Mouse (Mus musculus): ENCODE measurements around the gene Mrpl27. TPM values are rescaled to one million over a fixed set of nuclear protein-coding genes. Genes with fewer than 3 reads are reported as not detected.

Mrpl27 gene
- polyA plus RNA-seq, 1 experiment from 2014 or later, result 139 TPM

DNA sequence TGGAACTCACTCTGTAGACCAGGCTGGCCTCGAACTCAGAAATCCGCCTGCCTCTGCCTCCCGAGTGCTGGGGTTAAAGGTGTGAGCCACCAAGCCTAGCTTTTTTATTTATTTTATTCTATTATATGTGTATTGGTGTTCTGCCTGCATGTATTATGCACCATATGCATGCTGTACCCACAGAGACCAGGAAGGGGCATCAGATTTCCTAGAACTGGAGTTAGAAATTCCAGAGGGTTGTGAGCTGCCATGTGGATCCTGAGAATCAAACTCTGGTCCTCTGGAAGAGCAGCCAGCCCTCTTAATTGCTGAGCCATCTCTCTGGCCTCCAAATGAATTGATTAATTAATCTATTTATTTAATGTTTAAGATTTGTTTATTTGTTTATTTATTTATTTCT is 45.8 kb downstream of the Mrpl27 start:
- no peaks in the 10 kb centered on the region for H3K9me3 ChIP-seq (ENCODE audit: control insufficient read depth, low read length)
- no peak overlapping the region for H3K9ac ChIP-seq (ENCODE audit: low read depth, low read length)
- H3K4me1 ChIP-seq (replicated peaks; ENCODE audit: control insufficient read depth, insufficient read depth, low read length), result no peaks in the 10 kb centered on the region; the same call in 1 of the 2 replicates
- no peak overlapping the region for H3K4me2 ChIP-seq (replicated peaks; ENCODE audit: low read depth, low read length)
- WGBS, result 100% methylated on average over 3 of the region's 3 CpGs
- no peak overlapping the region for H3K4me3 ChIP-seq (ENCODE audit: low read depth, low read length)
- H3K36me3 ChIP-seq (ENCODE audit: control insufficient read depth, insufficient read depth, low read length), result no peaks in the 10 kb centered on the region
- no peak overlapping the region for H3K27ac ChIP-seq (ENCODE audit: low read depth, low read length)
- DNase-seq (ENCODE audit: low spot score), result no peak
- ATAC-seq (ENCODE audit: low FRiP score), result no peak
- H3K27me3 ChIP-seq (ENCODE audit: control insufficient read depth, insufficient read depth, low read length), result no peaks in the 10 kb centered on the region

DNA sequence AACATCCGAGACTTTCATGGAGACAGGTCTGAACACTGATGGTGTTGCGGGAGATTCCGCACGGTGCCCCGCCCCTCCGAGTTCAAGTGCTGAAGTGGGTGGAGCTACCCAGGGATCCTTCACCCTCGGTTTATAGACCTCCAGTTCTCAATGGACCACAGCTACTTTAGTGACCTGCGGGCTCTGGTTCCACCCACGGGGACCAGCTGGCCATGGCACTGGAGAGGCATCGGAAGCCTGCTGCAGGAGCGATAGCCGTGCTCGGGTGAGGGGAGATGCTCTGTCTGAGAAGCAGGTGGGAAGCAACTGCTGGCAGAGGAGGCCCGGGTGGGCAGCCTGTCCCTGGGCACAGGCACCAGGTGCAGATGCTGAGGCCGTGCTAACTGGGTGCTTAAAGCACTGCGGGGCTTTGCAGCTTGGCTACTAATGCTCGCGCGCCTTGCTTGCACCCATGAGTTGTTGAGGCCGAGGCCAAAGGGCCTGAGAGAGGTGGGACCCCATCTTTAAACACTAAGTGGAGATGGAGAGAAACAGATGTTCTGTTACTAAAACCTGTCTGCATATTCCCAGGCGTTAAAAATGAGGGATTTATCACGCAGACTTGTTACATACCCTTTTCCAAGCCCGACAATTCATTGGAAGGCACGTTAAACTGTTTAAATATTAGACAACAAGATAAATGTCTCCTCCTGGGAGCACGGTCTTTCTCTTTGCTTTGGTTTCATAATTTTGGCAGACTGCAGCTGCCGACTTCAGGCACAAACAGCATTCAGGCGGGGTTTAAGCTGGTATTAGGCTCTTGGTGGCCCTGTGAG is 48.0 kb downstream of the Mrpl27 start:
- 63% methylated on average over 27 of the region's 27 CpGs for WGBS
- H3K4me3 ChIP-seq (ENCODE audit: low read depth, low read length), result no peak overlapping the region
- no peak for ATAC-seq (ENCODE audit: low FRiP score)

DNA sequence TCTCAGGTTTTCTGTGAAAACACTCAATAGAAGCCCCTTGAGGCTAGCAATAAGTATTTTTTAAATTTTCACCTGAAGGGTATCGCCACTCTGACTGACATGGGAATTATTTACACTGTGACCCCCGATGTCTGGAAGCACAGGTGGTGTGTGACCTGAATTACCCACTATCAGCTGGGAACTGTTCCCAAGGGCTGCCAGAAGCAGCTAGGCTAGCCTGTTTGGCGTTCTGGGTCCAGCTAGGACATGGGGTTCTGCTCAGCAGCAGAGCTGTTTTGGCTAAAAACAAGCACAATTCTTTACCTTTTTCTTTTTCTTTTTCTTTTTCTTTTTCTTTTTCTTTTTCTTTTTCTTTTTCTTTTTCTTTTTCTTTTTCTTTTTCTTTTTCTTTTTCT is 48.6 kb downstream of the Mrpl27 start:
- H3K4me1 ChIP-seq (replicated peaks; ENCODE audit: control insufficient read depth, insufficient read depth, low read length), result no peaks in the 10 kb centered on the region; the same call in 1 of the 2 replicates
- WGBS, result 62% methylated on average over 3 of the region's 3 CpGs
- no peaks in the 10 kb centered on the region for H3K27me3 ChIP-seq (ENCODE audit: control insufficient read depth, insufficient read depth, low read length)
- H3K4me3 ChIP-seq (ENCODE audit: low read depth, low read length), result no peak overlapping the region
- no peak overlapping the region for H3K4me2 ChIP-seq (replicated peaks; ENCODE audit: low read depth, low read length)
- H3K36me3 ChIP-seq (ENCODE audit: control insufficient read depth, insufficient read depth, low read length), result no peaks in the 10 kb centered on the region
- H3K9ac ChIP-seq (ENCODE audit: low read depth, low read length), result no peak overlapping the region
- no peak overlapping the region for H3K27ac ChIP-seq (ENCODE audit: low read depth, low read length)
- no peak for DNase-seq (ENCODE audit: low spot score)
- no peaks in the 10 kb centered on the region for H3K9me3 ChIP-seq (ENCODE audit: control insufficient read depth, low read length)
- ATAC-seq (ENCODE audit: low FRiP score), result no peak

More for the DNA sequence above, 48.0 kb downstream of the Mrpl27 start:
- Histone ChIP-seq H3K4me1 (replicated peaks; ENCODE audit: control insufficient read depth, insufficient read depth, low read length) (no peaks in the 10 kb centered on the region; the same call in 1 of the 2 replicates), H3K4me2 (replicated peaks; ENCODE audit: low read depth, low read length) (no peak overlapping the region), H3K9ac (ENCODE audit: low read depth, low read length) (no peak overlapping the region), H3K27me3 (ENCODE audit: control insufficient read depth, insufficient read depth, low read length) (no peaks in the 10 kb centered on the region), H3K36me3 (ENCODE audit: control insufficient read depth, insufficient read depth, low read length) (no peaks in the 10 kb centered on the region), H3K9me3 (ENCODE audit: control insufficient read depth, low read length) (no peaks in the 10 kb centered on the region), H3K27ac (ENCODE audit: low read depth, low read length) (no peak overlapping the region)
- DNase-seq (ENCODE audit: low spot score), result no peak

DNA sequence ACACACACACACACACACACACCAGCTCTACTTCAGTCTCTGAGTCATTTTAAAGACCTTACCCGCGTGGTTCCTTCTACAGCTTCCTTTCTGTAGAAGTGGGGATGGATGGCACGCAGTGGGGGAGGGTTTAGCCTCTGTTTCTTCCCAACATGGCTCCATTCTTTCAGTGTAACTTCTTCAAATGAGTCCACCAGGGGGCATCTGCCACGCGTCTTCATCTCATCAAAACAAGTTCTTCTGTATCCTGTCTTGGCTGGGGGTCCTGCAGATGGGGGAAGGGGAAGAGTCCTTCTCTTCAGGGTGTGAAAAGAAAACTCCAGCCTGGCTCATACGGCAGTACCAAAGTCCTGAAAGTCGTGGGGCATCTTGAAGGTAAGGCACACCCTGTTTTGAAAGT is 50.5 kb downstream of the Mrpl27 start:
- Histone ChIP-seq H3K9me3 (ENCODE audit: control insufficient read depth, low read length) (no peaks in the 10 kb centered on the region), H3K4me2 (replicated peaks; ENCODE audit: low read depth, low read length) (no peak overlapping the region), H3K4me3 (ENCODE audit: low read depth, low read length) (no peak overlapping the region), H3K27ac (ENCODE audit: low read depth, low read length) (no peak overlapping the region), H3K4me1 (replicated peaks; ENCODE audit: control insufficient read depth, insufficient read depth, low read length) (no peaks in the 10 kb centered on the region; the same call in 1 of the 2 replicates), H3K36me3 (ENCODE audit: control insufficient read depth, insufficient read depth, low read length) (no peaks in the 10 kb centered on the region), H3K9ac (ENCODE audit: low read depth, low read length) (no peak overlapping the region), H3K27me3 (ENCODE audit: control insufficient read depth, insufficient read depth, low read length) (no peaks in the 10 kb centered on the region)
- DNase-seq (ENCODE audit: low spot score) (no peak), ATAC-seq (ENCODE audit: low FRiP score) (no peak)
- WGBS, result 43% methylated on average over 7 of the region's 7 CpGs

DNA sequence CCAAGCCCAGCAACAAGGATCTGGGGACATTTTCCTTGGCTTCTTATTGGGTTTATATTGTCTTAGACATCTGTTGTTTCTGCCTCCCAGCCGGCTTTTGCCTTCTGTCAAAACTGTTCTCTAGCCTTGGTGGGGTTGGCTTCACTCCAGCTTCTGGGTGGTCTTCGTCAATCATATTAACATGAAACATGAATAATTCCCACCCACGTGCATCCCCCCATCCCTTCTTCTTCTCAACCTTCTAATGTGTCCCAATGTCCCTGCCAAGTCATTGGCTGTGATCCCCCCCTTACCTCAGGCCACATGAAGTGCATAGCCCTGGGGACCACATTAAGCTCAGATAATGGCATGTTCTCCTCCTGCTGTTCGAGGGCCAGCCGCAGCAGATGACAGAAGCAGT is 50.9 kb downstream of the Mrpl27 start, which contains the start of gene Gm11541:
Gm11541 (minus strand) TSS at position 28 of the 400 bp plus-strand sequence.
- Histone ChIP-seq H3K9me3 (ENCODE audit: control insufficient read depth, low read length) (no peaks in the 10 kb centered on the region), H3K9ac (ENCODE audit: low read depth, low read length) (no peak within 1 kb of the TSS), H3K36me3 (ENCODE audit: control insufficient read depth, insufficient read depth, low read length) (no peaks in the 10 kb centered on the region), H3K27me3 (ENCODE audit: control insufficient read depth, insufficient read depth, low read length) (no peaks in the 10 kb centered on the region), H3K4me2 (replicated peaks; ENCODE audit: low read depth, low read length) (no peak within 1 kb of the TSS), H3K4me3 (ENCODE audit: low read depth, low read length) (no peak within 1 kb of the TSS), H3K4me1 (replicated peaks; ENCODE audit: control insufficient read depth, insufficient read depth, low read length) (no peaks in the 10 kb centered on the region; the same call in 1 of the 2 replicates), H3K27ac (ENCODE audit: low read depth, low read length) (no peak within 1 kb of the TSS)
- ATAC-seq (ENCODE audit: low FRiP score) (no peak), DNase-seq (ENCODE audit: low spot score) (no peak)
- WGBS, result 81% methylated on average over 5 of the region's 5 CpGs

Other genes starting within 250 kb of the Mrpl27 start
- gene Cacna1g, start 179.6 kb upstream of the Mrpl27 start, polyA plus RNA-seq (2014; fragmentation: Nextera tagmentation; extraction: Ambion mirVana), result 10.9 and 19.3 TPM in 2 replicates
- not detected in 2 replicates for gene Spata20, start 167.6 kb upstream of the Mrpl27 start, polyA plus RNA-seq (2014; fragmentation: Nextera tagmentation; extraction: Ambion mirVana)
- gene Epn3, start 153.8 kb upstream of the Mrpl27 start, polyA plus RNA-seq (2014; fragmentation: Nextera tagmentation; extraction: Ambion mirVana), result 0.80 and 1.3 TPM in 2 replicates
- gene Mycbpap, start 132.0 kb upstream of the Mrpl27 start, polyA plus RNA-seq (2014; fragmentation: Nextera tagmentation; extraction: Ambion mirVana), result 2.1 and 3.3 TPM in 2 replicates
- gene Rsad1, start 104.5 kb upstream of the Mrpl27 start, polyA plus RNA-seq (2014; fragmentation: Nextera tagmentation; extraction: Ambion mirVana), result 3.4 TPM in 2 replicates
- 0.49 and 0.52 TPM in 2 replicates for gene Chad, start 88.7 kb upstream of the Mrpl27 start, polyA plus RNA-seq (2014; fragmentation: Nextera tagmentation; extraction: Ambion mirVana)
- gene Acsf2, start 51.9 kb upstream of the Mrpl27 start, polyA plus RNA-seq (2014; fragmentation: Nextera tagmentation; extraction: Ambion mirVana), result 4.9 and 5.2 TPM in 2 replicates
- gene Lrrc59, start 24.0 kb upstream of the Mrpl27 start, polyA plus RNA-seq (2014; fragmentation: Nextera tagmentation; extraction: Ambion mirVana), result 169 and 183 TPM in 2 replicates
- gene Eme1, start 197 bp downstream of the Mrpl27 start, polyA plus RNA-seq (2014; fragmentation: Nextera tagmentation; extraction: Ambion mirVana), result 33.9 and 37.4 TPM in 2 replicates
- gene Xylt2, start 23.7 kb downstream of the Mrpl27 start, polyA plus RNA-seq (2014; fragmentation: Nextera tagmentation; extraction: Ambion mirVana), result 8.9 and 9.6 TPM in 2 replicates
- gene Gm11541, start 50.7 kb downstream of the Mrpl27 start, polyA plus RNA-seq (2014; fragmentation: Nextera tagmentation; extraction: Ambion mirVana), result 0.11 and 0.12 TPM in 2 replicates
- 0.17 and 0.19 TPM in 2 replicates for gene Cdc34b, start 88.0 kb downstream of the Mrpl27 start, polyA plus RNA-seq (2014; fragmentation: Nextera tagmentation; extraction: Ambion mirVana)
- not detected in 2 replicates for gene Tmem92, start 128.9 kb downstream of the Mrpl27 start, polyA plus RNA-seq (2014; fragmentation: Nextera tagmentation; extraction: Ambion mirVana)

Data from hindbrain, embryonic 11.5 days (tissue).